Mouse (Mus musculus) kidney, postnatal 25 days (tissue): ENCODE results near the gene Fga.

Experiments
- DNase-seq, 2 experiments: peaks; one replicate each; pipeline ENCODE4 v3.0.0; 2021; ENCODE audit warnings: mixed read lengths in 2 of 2

Gene Fga

DNA sequence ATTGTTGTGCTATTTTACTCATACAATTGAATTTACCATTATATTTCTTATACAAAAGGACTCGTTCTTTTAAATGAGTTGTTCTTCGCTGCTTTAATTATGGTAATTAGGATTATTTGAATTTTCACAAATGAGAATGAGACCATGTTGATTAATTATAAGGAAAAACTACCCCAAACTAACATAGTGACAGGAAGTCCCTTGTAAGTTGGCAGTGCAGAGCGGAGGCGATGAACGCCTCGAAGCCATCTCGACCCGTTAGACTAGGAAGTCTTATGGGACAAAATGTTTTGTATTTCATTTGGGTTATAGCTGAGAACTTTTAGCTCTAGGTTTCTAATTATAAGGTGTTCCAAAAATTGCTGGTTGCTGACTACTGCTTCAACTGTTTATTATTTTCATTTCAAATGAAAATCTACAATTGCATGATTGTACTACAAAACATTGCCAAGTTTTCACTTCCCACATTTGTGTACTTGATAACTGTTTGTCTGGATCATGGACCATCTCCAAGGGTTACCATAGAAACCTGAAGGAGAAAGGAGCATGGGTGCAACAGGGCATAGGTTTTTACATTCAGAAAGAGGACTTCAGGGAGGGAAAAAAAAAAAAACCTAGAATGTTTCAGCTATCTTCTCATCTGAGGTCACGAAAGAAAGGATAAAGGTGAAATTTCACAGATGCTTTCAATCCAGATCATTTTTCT is 1.8 kb downstream of the Fga start:
- no peak for DNase-seq

DNA sequence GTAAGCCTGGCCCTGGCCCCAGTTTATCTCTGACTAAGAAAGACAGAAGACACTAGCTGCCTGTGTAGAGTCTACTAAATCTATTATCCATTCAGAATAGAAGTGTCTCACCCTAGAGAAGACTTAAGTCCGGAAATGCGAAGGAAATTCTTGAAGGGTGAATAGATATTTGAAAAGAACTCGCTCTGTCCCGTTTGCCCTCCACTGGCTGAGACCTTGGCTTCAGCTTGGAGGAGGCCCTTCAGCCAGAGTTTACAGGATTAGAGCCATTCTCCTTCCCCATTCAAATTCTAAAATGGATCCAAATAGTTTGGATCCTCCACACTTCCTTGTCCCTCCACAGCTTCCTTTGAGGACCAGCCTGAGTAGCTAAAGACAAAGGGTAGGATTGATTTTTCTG is 4.5 kb downstream of the Fga start:
- DNase-seq = no peak

DNA sequence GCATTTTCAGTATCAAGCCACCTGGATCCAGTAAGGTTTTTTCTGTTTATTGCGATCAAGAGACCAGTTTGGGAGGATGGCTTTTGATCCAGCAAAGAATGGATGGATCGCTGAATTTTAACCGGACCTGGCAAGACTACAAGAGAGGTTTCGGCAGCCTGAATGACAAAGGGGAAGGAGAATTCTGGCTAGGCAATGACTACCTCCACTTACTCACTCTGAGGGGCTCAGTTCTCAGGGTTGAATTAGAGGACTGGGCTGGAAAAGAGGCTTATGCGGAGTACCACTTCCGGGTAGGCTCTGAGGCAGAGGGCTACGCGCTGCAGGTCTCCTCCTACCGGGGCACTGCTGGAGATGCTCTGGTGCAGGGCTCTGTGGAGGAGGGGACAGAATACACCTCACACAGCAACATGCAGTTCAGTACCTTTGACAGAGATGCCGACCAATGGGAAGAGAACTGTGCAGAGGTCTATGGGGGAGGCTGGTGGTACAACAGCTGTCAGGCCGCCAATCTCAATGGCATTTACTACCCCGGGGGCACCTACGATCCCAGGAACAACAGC is 7.0 kb downstream of the Fga start:
- DNase-seq = no peak

DNA sequence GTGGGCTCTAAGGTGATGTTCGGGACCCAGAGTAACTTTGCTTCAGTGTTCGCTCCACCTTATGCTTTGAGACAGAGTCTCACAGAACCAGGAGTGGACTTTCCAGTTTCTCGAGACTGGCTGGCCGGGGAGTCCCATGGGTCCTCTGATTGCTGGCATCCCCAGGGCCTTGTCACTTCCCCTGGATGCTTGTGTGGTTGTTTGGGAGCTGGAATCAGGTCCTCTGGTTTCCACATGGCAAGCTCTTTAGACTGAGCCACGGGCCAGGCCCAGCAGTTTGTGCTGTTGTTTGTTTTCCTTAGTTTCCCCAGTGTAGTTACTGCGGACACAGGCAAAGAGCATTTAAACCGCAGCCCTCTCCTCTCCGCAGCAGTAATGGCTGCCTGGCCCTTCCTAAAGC is 7.9 kb downstream of the Fga start:
- no peak for DNase-seq

DNA sequence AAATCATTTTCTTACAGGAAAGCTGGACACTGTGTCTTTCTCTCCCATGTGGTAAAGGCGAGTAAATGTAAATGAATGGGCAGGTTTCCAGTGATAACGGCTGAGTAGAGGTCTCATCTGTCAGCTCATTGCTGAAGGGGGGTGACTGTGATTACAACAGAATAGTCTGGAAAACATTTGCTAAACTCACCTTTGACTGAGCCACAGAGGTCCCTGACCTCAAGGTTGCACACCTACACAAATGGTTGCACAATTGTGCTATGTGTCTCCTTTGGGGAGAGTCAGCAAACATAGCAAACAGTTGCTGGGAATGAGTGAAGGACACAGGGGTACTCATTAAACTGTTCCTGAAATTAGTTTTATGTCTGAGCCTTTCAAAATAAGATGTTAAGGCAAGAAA is 13.0 kb downstream of the Fga start:
- no peak for DNase-seq

DNA sequence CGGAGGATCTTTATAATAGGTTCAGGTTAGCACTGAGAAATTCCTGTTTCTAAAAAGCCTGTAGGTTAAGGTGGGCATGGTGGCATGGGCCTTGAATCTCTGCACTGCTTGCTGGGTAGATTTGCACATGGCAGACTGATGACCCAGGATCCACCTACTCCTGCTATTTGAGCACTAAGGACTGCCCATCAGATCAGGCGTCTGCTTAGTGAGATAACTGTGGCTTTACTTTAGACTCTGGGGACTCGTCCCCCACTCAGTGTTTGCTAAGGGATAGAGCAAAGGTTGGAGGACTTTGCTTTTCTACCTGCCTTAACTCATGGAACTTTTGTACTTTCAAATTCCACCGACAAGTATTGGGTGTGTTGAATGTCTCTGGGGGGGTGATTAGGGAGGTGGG is 13.8 kb downstream of the Fga start:
- no peak for DNase-seq

DNA sequence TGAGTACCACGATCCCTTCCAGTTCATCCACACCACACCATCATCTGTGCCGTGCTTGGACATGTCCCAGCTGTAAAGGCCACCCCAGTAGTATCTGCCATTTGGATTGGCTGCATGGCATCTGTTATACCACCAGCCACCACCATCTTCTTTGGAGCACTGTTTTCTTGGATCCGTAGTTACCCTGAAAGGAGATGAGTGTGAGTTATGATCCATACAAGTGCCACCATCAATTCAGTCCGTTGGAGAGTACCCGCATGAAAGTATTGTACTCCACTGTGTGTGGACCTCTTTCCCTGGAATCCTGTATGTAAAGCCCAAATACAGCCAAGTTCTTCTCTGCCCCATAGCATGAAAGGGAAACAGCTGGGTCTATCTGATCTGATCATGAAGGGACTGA is 16.6 kb downstream of the Fga start:
- no peak for DNase-seq

DNA sequence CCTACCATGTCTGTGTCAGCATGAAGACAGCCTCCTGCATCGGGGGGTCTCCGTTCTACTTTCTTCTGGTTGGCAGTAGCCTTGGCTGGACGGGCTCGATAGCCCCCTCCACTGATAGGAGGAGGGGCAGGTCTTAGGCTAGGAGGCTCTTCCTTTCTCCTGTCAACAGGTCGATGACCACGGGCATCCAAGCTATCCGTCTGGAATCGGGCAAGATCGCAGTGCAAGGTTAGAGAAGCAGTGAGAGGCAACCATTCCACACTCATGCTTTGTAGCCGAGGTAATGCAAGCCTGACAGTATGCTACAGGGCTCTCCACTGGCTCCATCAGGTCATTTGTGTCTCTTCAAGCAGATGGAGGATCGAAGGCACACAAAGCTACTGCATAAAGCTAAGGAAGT is 20.8 kb downstream of the Fga start:
- no peak for DNase-seq

DNA sequence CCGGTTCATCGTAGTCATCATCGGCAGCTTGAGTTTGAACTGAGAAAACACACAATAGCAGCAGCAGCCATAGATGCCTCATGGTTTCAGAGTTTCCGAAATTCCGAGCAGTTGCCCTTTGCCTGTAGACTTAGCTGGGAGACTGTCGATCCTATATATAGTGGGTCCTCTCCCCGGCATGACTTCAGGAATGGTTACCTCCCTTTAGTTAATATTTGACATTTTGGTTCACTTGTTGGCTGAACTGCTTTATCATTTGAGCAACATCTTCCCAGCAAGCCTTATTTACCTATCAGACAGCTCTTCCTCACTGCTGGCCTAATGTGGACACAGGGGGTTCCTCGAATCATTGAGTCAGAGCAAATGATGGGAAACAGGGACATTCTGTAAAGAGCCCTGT is 23.8 kb downstream of the Fga start, which contains the start of gene Fgb:
Gene Fgb (minus strand): TSS at position 184 of the 400 bp plus-strand sequence.
- no peak for DNase-seq

DNA sequence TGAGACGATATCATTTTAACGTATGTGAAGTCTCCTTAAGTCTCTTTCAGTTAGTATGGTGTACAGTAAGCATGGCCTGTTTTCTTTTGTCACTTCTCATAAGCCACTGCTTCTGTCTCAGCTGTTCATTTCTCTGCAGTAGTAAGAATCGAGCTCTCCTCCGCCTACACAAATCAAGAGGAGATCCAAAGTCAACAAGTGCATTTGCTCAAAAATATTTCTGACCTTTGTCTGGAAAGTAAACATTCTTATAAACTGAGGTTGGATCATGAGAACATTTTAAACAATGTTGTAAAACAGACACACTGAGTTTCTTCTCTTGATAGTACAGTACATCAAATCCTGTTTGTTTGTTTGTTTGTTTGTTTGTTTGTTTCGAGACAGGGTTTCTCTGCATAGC is 24.8 kb downstream of the Fga start:
- DNase-seq = no peak

DNA sequence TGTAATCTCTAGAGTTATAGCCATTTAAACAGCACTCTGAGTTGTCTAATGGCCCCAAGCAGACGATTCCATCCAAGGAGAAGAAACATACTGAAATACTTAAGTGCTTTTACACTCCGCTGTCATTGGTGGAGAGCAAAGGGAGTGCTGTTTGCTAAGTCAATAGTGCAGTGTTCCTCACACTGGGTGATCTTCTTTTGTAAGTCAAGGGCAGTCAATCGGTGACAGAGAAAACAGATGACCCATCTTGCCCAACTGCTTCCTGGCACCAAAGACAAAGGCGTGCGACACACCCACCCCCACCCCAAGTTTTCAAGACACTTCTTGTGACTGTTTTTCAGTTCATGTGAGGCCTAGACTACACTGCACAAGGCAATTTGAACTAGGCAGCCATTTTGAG is 26.2 kb downstream of the Fga start:
- no peak for DNase-seq

DNA sequence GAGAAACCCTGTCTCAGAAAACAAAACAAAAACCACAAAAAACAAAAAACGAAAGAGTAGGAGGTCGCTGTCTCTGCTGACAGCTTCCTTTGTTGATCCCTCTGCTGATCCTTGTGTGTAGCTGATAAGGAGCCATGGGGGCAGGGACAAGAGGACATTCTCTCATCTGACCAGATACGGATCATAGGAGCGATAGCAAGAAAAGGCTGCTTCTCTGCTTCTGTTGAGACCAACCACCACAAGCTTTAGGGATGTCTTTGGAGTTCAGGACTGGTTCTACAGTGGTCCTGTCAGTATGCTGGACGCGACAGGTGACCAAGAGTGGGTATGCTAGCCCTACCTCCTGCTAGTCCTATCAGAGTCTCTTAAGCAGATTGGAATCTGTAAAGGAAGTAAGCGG is 27.2 kb downstream of the Fga start:
- no peak for DNase-seq

DNA sequence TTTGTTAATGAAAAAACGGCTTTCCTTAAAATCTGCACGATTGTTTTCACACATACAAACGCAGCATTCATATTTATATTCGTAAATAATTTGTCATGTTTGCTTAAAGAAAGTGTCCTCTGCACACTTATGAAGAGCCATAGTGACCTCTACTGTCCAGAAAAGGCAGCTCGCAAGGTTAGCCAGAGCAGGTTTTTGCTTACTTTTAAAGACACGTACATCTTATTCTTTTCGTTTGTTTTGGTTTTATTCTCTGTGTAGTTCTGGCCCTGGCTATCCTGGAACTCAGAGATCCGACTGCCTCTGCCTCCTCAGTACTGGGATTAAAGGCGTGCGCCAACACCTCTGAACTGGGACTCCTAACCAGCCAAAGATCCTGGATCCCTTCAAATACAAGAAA is 27.9 kb downstream of the Fga start:
- DNase-seq = peak; percentile 46 to 64

DNA sequence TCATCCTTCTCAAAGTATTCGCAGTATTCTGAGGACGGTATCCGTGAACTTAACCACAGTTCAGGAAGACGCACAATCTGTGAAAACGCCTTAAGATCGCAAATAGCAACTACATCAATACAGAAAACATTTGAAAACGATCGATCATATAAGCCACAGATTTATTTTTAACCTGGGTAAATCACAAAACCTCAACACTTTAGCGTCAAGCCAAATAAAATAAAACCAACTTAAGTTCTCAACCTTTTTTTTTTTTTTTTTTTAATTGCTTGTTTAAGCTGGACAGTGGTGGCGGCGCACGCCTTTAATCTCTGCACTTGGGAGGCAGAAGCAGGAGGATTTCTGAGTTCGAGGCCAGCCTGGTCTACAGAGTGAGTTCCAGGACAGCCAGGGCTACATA is 28.9 kb downstream of the Fga start:
- DNase-seq = no peak

DNA sequence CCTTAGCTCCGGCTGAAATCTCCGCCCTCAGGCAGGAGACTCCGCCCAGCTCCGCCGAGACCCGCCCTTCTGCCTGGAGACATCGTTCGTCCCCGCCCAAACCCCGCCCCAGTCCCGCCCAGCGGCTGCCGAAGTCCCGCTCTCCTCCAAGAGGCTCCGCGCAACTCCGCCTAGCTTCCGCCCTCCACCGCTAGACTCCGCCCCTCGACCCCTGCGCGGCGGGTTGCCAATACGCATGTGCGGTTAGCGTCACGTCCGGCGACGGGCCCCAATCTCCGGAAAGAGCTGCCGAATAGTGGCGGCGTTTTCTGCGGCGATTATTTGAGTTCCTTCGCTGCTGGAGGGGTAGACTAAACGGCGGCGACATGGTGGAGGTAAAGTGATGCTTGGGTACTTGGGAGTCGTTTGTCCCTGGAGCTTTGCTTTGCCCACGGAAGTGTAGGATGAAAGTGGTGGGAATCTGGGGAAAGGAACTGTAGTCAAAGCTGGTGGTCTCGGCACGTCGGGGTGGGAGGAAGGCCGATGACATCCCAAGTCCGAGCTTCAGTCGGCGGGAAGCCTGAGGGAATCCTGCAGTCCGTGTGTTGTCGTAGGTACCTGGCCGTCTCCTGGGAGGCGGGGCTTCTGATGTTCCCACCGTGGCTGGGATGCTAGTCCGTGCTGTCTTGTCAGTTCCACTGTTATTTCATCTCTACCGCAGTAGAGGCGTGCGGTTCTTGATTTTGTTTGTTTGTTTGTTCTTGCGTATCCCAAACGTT is 29.6 kb downstream of the Fga start, which contains the start of gene Plrg1:
Gene Plrg1 (plus strand): TSS at position 242 of the 758 bp plus-strand sequence.
- DNase-seq = peak; percentile 98

DNA sequence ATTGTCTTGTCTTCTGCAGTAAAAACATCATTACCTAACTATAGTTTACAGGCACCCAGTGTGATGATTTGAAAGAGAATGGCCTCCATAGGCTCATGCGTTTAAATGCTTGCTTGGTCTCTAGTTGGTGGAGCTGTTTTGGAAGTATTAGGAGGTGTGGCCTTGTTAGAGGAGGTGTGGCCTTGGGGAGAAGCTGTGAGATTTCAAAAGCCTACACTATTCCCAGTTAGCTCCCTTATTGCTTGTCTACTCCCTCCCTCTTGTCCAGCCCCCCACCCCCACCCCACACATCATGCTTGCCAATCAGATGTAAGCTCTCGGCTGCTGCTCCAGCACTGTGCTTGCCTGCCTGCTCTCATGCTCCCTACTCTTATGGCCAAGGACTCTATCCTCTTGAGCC is 31.2 kb downstream of the Fga start:
- DNase-seq = no peak

DNA sequence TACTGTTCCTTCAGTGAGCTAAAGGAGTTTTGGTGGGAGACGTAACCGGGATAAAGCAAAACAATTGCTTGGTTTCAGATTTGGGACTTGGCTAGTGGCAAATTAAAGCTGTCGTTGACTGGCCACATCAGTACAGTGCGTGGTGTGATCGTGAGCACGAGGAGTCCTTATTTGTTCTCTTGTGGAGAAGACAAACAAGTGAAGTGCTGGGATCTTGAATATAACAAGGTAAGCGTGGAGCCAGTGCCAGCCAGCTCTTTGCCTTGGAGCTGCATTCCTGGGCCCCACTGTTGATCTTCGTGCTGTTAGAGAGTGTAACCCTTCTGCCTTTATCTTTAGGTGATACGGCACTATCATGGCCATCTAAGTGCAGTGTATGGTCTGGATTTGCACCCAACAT is 42.0 kb downstream of the Fga start:
- no peak for DNase-seq

DNA sequence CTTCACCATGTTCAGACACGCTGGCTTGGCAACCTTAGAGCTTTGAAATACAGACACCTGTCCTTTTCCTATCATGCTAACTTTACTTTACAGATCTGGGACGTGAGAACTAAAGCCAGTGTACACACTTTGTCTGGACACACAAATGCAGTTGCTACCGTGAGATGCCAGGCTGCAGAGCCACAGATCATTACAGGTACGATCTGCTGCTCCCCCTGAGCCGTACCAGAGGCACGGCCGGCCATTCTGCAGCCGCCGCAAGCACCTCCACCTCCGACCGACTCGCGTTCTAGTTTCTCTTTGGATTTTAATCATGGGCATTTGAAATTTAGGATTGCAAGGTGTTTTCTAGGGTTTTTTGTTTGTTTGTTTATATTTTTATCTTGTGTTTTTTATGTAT is 43.0 kb downstream of the Fga start:
- DNase-seq = no peak

DNA sequence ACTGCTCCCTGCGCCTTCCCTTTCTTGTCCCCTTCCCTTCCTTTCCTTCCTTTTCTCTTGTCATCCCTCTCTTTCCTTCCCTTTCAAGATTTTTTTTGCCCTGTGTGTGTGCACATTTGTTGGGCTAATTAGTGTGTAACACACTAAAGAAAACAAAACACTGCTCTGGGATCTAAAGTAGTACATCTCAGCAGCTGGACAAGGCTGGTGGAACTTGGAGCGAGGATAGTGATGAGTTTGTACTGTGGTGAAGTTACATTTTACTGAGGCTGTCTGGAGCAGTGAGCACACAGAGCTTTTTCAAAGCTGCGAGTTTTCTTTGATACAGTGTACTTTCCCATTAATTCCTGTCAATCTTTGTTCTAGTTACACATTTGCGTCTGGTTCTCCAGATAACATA is 44.4 kb downstream of the Fga start:
- no peak for DNase-seq

DNA sequence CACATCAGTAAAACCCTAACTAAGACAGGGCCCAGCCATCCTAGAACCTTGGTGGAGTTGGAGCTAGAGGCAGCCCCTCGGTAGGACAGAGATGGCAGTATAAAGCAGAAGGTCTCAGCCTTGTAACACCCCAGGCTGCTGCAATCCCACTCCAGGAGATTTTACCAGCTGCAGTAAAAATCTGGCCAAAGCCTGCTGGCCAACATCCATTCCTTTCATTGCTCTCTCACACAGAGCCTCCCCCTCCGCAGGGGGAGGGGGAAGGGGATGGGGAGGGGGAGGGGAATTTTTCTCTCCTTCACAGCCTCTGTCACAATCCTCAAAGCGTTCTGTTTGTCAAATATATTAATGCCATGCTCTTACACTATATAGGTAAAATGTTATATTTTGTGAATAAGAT is 50.7 kb downstream of the Fga start:
- peak in 1 of 2 experiments; percentile 0 for DNase-seq

DNA sequence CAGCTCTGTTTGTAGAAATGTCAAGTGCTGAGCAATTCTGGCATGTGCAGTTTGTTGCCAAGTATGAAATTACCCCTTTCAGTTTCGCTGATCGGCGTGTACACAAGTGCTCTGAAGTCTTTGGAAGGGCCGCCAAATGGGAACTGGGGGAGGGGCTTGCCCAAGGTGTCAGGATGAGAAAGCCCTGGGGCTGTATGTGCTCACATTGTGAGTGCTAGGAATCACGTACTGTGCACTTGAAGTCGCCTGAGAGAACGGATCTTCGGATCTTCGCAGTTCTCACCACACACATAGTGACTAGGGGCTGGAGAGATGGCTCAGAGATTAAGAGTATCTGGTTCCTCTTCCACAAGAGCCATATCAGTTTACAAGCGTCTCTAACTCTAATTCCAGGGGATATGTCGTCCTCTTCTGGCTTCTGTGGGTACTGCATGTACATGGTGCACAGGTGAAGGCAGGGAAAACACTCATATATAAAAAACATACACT is 54.7 kb downstream of the Fga start:
- peak; percentile 42 to 78 for DNase-seq
